Mouse (Mus musculus) heart, postnatal 36 days (tissue): Measurements from ENCODE around the gene Gprin3. TPM values are rescaled to one million over a fixed set of nuclear protein-coding genes. Genes with fewer than 3 reads are reported as not detected.
"Not testable (repeated sequence)": the region's sequence is repeated elsewhere in the genome, so short reads cannot be mapped to it uniquely, and the experiment has no call there.

ENCODE experiments used
- DNase-seq, 2 experiments: peaks; one replicate each; pipeline ENCODE4 v3.0.0; 2021 to 2022
- intact Hi-C: fragments of 180-260 bp; cut with DNase I; formaldehyde crosslinking; loops from one replicate; pipeline ENCODE4 v1.15.1; 2025
- total RNA-seq, 2 experiments: library from RNA; stranded (reverse); gene quantifications; 2 replicates each; pipeline ENCODE4 v1.2.3; 2021

The Gprin3 gene
- total RNA-seq, 2 experiments from 2014 or later = 0.24 to 0.47 TPM

DNA sequence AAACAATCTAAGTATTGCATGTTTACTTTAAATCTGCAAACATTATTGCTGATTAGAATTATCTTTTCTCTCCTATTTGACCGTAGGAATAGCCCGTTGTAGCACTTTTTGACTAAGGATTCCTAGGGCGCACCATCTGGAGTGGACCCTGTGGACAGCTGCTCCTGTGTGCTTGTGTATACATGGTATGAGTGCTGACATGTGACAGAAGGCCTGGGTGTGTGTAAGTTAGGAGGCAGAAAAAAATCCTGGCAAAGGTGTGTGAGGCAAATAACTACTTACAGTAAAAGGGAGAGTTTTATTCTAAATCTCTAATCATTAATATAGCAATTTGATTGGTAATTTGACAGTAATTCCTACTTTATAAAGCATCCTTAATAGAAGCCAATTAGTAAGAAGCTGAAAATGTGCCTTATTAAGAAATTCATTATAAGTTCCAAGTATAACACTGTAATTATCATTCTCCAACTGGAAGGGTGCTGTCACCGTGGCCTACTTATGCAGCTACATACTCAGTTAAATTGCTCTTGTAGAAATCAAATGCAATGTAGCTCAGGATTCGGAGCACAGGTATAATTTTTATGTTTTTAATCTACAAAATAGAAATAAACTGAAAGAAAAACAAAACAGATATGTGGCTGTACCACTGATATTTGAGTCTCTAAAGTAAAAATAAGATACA, 74.8 kb downstream of the Gprin3 start:
- DNase-seq = no peak
- intact Hi-C loops = no loop called here

DNA sequence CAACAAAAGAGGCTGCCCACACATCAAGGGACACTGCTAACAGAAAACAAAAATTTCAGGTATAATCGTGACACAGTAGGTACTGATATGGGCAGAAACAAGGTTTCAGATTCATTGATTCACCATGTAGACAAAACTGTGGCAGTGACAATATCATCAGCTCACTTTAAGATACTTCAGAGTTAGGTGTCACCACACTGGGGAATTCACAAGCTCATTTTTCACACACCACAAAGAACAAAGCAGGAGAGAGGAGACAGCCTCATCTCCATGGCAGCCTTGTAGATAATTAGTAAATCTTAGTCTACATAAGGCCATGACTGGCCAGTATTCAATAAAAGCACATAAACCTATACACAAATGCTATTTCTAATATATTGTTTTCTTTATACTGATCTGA, 77.4 kb downstream of the Gprin3 start:
- intact Hi-C loops = no loop called here
- no peak for DNase-seq

DNA sequence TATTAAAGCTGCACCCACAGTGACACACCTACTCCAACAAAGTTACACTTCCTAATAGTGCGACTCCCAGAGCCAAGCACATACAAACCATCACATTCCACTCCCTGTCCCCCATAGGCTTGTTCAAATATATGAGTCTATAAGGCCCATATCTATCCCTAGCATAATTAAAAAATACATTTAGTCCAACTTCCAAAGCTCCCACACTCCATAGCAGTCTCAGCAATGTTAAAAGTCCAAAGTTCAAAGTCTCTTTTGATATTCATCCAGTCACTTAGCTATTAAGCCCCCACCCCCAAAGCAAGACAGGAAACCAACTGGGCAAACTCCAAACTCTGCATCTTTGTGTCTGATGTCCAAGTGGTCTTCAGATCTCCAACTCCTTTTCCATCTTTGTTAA, 84.9 kb downstream of the Gprin3 start:
- intact Hi-C loops = no loop called here
- no peak for DNase-seq

DNA sequence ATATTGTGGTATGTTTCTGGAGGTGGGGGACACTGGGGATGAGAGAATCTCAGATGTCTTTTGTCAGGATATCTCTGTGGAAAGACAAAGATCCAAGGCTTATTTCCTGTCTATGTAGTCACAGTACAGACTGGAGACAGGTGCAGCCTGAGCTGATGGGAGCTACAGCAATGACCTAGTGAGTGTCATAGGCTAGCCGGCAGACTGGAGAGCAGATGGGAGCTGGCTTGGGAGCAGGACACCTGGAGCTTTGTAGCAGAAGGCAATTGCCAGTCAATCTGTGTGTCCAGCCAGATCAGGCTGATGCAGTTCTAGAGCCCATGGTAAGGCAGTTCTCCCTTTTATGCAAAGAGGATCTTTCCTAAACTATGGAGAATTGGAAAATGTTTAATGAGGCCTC, 97.8 kb downstream of the Gprin3 start:
- DNase-seq = no peak
- intact Hi-C loops = no loop called here

DNA sequence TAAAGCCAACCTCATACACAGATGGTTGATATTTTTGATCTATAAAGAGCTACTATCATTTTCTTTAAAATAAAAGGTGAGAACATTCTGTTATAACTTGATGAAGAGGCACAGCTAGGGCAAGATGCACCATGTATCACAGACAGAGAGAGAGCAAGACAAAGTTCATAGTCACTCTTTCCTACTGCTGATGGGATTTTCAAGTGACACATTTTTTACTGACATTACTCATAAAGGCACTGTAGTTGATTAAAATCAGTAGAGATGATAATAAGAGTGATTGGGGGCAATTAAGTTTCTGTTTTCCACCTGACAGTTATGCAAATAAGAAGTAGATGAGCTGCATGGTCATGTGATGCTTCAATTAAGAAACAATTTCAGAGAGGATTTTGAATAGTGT, 110.2 kb downstream of the Gprin3 start:
- intact Hi-C loops = no loop called here
- DNase-seq = no peak

DNA sequence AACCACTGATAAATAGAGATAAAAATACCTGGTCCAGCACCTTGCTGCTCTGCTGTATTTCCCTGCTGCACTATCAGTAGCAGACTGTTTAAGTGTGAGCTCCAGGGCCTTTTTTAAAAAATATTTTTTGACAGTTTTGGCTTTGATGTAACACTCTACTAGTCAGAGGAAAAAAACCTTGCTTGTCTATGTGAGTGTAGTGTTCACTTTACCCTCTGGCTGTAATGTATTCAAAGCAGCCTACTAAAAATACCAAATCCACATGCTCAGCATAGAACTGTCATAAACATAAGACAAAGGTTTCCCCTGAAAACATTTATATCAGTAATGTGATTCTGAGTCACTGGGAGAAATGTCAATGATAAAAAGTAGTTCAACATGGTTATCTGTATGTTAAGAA, 111.0 kb downstream of the Gprin3 start:
- intact Hi-C loops = no loop called here
- no peak for DNase-seq

DNA sequence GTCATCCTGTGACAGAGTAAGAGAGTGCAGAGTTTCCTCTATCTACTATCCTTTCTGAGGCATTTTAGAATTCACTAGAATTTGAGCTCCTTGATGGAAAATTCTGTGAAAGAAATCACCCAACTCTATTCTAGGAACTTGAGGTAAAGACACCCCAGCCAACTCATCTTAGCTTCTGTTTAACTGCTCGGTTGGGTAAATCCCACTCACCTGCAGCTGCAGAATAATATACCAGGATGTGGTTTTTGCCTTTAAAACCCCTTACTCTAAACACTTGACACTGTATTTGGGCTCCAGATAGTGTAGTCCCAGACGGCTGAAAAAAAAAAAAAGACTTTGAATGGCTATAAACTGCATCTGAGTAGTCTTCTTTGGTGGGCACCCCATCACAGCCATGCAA, 112.9 kb downstream of the Gprin3 start:
- intact Hi-C loops = no loop called here
- DNase-seq = no peak

DNA sequence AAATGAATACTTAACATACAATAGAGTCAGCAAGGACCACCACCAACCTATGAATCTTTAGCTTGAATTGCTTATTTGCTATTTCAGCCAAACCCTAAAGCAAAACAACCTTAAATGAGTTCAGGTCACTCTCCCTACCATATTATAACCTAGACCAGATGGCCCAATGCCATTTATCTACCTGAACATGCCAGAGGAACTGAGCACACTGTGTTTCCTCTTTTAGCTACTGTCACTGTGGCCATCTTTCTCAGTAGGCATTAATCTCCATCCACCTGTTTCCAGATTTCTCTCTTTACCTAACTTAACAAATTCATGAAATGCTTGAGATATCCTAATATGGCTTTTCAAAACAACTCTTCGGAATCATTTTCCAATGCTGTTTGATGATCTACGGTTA, 114.9 kb downstream of the Gprin3 start:
- intact Hi-C loops = no loop called here
- no peak for DNase-seq

DNA sequence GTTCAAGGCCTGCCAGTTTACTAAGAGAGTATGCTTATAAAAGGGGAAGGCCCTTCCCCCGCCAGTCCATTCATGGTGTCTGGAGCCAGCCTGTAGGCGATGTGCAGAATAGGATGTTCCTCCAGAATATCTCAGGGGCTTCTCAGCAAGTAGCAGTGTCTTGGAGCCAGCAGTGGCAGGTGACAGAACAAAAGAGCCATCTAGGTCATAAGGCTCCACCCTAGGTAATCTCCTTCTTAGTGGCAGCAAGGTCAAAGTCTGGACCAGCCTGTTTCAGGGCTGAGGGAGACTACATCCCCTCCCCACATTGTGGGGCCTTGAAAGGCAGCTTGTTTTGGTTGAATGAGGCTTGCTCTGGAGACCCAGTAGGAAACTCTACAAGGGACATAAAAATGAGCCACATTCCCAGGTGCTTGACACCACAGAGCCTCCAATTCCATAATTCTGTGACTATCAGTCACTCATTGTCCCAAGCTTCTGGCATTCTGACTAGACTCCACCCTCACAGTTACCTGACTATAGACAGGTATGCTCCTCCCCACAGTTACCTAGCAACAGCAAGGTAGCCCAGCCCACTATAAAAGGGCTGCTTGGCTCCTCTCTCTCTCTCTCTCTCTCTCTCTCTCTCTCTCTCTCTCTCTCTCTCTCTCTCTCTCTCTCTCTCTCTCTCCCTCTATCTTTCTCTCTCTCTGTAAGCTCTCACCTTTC, 121.7 kb downstream of the Gprin3 start:
- DNase-seq, intact Hi-C loops: not testable (repeated sequence)

DNA sequence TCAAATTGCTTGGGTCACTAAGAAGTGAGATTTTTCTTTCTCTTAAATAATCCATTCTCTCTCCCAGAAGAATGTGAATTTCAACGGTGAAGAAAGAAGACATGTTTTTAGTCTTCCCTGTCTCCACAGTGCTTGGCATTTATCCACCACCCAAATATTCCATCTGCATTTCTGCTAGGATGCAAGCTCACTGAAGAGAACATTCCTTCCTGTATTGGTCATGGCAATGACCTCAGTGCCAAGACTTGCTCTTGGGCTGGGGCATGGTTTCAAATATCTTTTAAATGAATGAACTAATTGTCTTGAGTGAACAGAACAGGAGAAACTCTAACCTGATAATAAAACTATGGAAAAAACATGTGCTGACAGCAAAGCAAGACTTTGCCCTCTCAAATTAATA, 123.1 kb downstream of the Gprin3 start:
- intact Hi-C loops = no loop called here
- DNase-seq = no peak

Other genes with a start within 250 kb of the Gprin3 start
- gene Tigd2, start 217.4 kb downstream of the Gprin3 start, total RNA-seq = 10 to 100 TPM; 11.4 to 12.0 TPM